20 mouse cellular contexts compared by ENCODE assay signal in genomic region chr2:9886921-9887610, GRCm38 (mm10). TPM values are rescaled to one million over a fixed set of nuclear protein-coding genes. Genes with fewer than 3 reads are reported as not detected.
DNase-seq lines count a peak whose midpoint lies in the region; ATAC-seq and TF ChIP-seq lines count a peak whose summit lies in the region.
"Had no signal": no experiment of that assay in that cellular context is flagged by ENCODE, and none has a peak within 500 bp of the region (broad histone marks: within the 10 kb centered on the region; RNA-seq: fewer than 3 reads in every experiment).

No protein-coding gene starts in this region.

- peaks cover 7% of the 10 kb centered on the region; the same call in 1 of the 2 replicates for H3K4me1 ChIP-seq in kidney, embryonic 14.5 days (ENCODE audit: control insufficient read depth, insufficient read depth, low read length)
- peaks cover 23% of the 10 kb centered on the region for H3K4me1 ChIP-seq in embryonic facial prominence, embryonic 13.5 days
- H3K4me1 ChIP-seq in hindbrain, postnatal 0 days (ENCODE audit: insufficient read depth, low read length): no peaks in the 10 kb centered on the region
- peaks cover 8% of the 10 kb centered on the region for H3K4me1 ChIP-seq in midbrain, embryonic 16.5 days (ENCODE audit: control insufficient read depth, insufficient read depth, low read length)

- intact Hi-C loops in heart, postnatal 25 days (cut with DNase I): loop anchor here (5.0 to 10.0 kb wide), 3 partner anchors 120 to 1212 kb away; no protein-coding TSS in a partner anchor

- no peak for DNase-seq in kidney, postnatal 4 days
- no peak for DNase-seq in hindbrain, postnatal 0 days (ENCODE audit: low spot score)
- no peak for DNase-seq in layer of hippocampus, postnatal 14 days (ENCODE audit: low spot score in 2 of 2)
- no peak for DNase-seq in heart, postnatal 25 days (ENCODE audit: low spot score)
- DNase-seq: cerebellum, adult 18-20 months; gastrocnemius, postnatal 14 days; heart, postnatal 36 days; kidney, adult 9 months; left cerebral cortex, postnatal 4 days; liver, embryonic 13.5 days had no signal

- H3K36me3 ChIP-seq in kidney, embryonic 14.5 days (ENCODE audit: control insufficient read depth, insufficient read depth, low read length): no peaks in the 10 kb centered on the region
- no peaks in the 10 kb centered on the region for H3K36me3 ChIP-seq in embryonic facial prominence, embryonic 13.5 days
- no peaks in the 10 kb centered on the region for H3K36me3 ChIP-seq in hindbrain, postnatal 0 days (ENCODE audit: insufficient read depth, low read length)
- H3K36me3 ChIP-seq in midbrain, embryonic 16.5 days (ENCODE audit: control insufficient read depth, insufficient read depth, low read length): no peaks in the 10 kb centered on the region
- H3K36me3 ChIP-seq: liver, embryonic 13.5 days; neural tube, embryonic 12.5 days; stomach, embryonic 15.5 days had no signal

- H3K27me3 ChIP-seq in kidney, embryonic 14.5 days (ENCODE audit: control insufficient read depth, insufficient read depth, low read length): peaks cover 77% of the 10 kb centered on the region
- H3K27me3 ChIP-seq in embryonic facial prominence, embryonic 13.5 days: peaks cover 94% of the 10 kb centered on the region
- peaks cover 69% of the 10 kb centered on the region for H3K27me3 ChIP-seq in hindbrain, postnatal 0 days (ENCODE audit: insufficient read depth, low read length)
- peaks cover 35% of the 10 kb centered on the region for H3K27me3 ChIP-seq in midbrain, embryonic 16.5 days (ENCODE audit: control insufficient read depth, insufficient read depth, low read depth, low read length)

- peak overlapping the region; percentile 75; the same call in 1 of the 2 replicates for H3K27ac ChIP-seq in kidney, embryonic 14.5 days (ENCODE audit: low read depth, low read length)
- H3K27ac ChIP-seq in embryonic facial prominence, embryonic 13.5 days: no peak overlapping the region
- H3K27ac ChIP-seq in hindbrain, postnatal 0 days: no peak overlapping the region
- H3K27ac ChIP-seq in midbrain, embryonic 16.5 days (ENCODE audit: low read length): peak overlapping the region; percentile 85
- H3K27ac ChIP-seq: liver, embryonic 13.5 days; neural tube, embryonic 12.5 days; stomach, embryonic 15.5 days had no signal

- H3K4me3 ChIP-seq in kidney, embryonic 14.5 days (ENCODE audit: low read length): peak overlapping the region; percentile 42
- peak overlapping the region; percentile 13 for H3K4me3 ChIP-seq in embryonic facial prominence, embryonic 13.5 days
- H3K4me3 ChIP-seq in hindbrain, postnatal 0 days (ENCODE audit: low read length): peak overlapping the region; percentile 11
- H3K4me3 ChIP-seq in midbrain, embryonic 16.5 days (ENCODE audit: low read depth, low read length): peak overlapping the region; percentile 47
- H3K4me3 ChIP-seq: liver, embryonic 13.5 days; neural tube, embryonic 12.5 days; stomach, embryonic 15.5 days had no signal

- no peak for ATAC-seq in kidney, embryonic 14.5 days (ENCODE audit: low FRiP score, low TSS enrichment)
- no peak for ATAC-seq in embryonic facial prominence, embryonic 13.5 days (ENCODE audit: insufficient number of reproducible peaks, insufficient read depth, low FRiP score, low TSS enrichment, low read depth)
- no peak for ATAC-seq in hindbrain, postnatal 0 days
- ATAC-seq in midbrain, embryonic 16.5 days: no peak
- ATAC-seq in megakaryocyte, adult 5-6 weeks (ENCODE audit: poor library complexity, severe bottlenecking): no peak

- H3K9me3 ChIP-seq in kidney, embryonic 14.5 days (ENCODE audit: control insufficient read depth, low read length): no peaks in the 10 kb centered on the region
- H3K9me3 ChIP-seq in embryonic facial prominence, embryonic 13.5 days: no peaks in the 10 kb centered on the region
- no peaks in the 10 kb centered on the region for H3K9me3 ChIP-seq in hindbrain, postnatal 0 days (ENCODE audit: low read length)
- H3K9me3 ChIP-seq in midbrain, embryonic 16.5 days (replicated peaks; ENCODE audit: control insufficient read depth, low read length, poor library complexity, severe bottlenecking): no peaks in the 10 kb centered on the region
- H3K9me3 ChIP-seq: liver, embryonic 13.5 days; megakaryocyte, embryonic 14.5 days; neural tube, embryonic 12.5 days; stomach, embryonic 15.5 days had no signal

- no peak for TF ChIP-seq CTCF in hindbrain, postnatal 0 days (IDR thresholded peaks at IDR 0.05; ENCODE audit: low read depth)

- WGBS in kidney, embryonic 14.5 days: 0% methylated on average over 7 of the region's 7 CpGs
- WGBS in embryonic facial prominence, embryonic 13.5 days: 5% methylated on average over 7 of the region's 7 CpGs
- WGBS in hindbrain, postnatal 0 days: 5% methylated on average over 7 of the region's 7 CpGs
- WGBS in midbrain, embryonic 16.5 days: 3% methylated on average over 7 of the region's 7 CpGs

- H3K9ac ChIP-seq in kidney, embryonic 14.5 days (ENCODE audit: low read depth, low read length): peak overlapping the region; percentile 67
- no peak overlapping the region for H3K9ac ChIP-seq in embryonic facial prominence, embryonic 13.5 days
- no peak overlapping the region for H3K9ac ChIP-seq in hindbrain, postnatal 0 days (replicated peaks; ENCODE audit: low read length)
- peak overlapping the region; percentile 57 for H3K9ac ChIP-seq in midbrain, embryonic 16.5 days (ENCODE audit: low read depth, low read length)
- H3K9ac ChIP-seq: liver, embryonic 13.5 days; neural tube, embryonic 12.5 days; stomach, embryonic 15.5 days had no signal

- peak overlapping the region; percentile 29 for H3K4me2 ChIP-seq in kidney, embryonic 14.5 days (replicated peaks; ENCODE audit: low read depth, low read length)
- H3K4me2 ChIP-seq in embryonic facial prominence, embryonic 13.5 days: peak overlapping the region; percentile 11; the same call in 1 of the 2 replicates
- 0 out of 2 replicates have a peak overlapping the region, but pooled peaks have one; percentile 5 for H3K4me2 ChIP-seq in hindbrain, postnatal 0 days (ENCODE audit: low read depth, low read length)
- peak overlapping the region; percentile 68 for H3K4me2 ChIP-seq in midbrain, embryonic 16.5 days (ENCODE audit: low read length)
- H3K4me2 ChIP-seq: liver, embryonic 13.5 days; neural tube, embryonic 12.5 days; stomach, embryonic 15.5 days had no signal

RNA-seq across cellular contexts. Expression of gene 9230102O04Rik, which starts 2.3 kb away (rescaled TPM):
- 5.0 and 6.4 TPM in 2 replicates for polyA plus RNA-seq in kidney, embryonic 14.5 days (2014; fragmentation: Nextera tagmentation; extraction: Ambion mirVana)
- 0.70 and 0.79 TPM in 2 replicates for polyA plus RNA-seq in embryonic facial prominence, embryonic 13.5 days (2015; fragmentation: Nextera tagmentation; extraction: Ambion mirVana)
- 1.5 TPM in 1 of 2 replicates, not detected in the other for total RNA-seq in hindbrain, postnatal 0 days (2014; rRNA removed)
- polyA plus RNA-seq in hindbrain, postnatal 0 days (2015; fragmentation: Nextera tagmentation; extraction: Ambion mirVana): 0.76 and 1.0 TPM in 2 replicates
- polyA plus RNA-seq in midbrain, embryonic 16.5 days (2015; fragmentation: Nextera tagmentation; extraction: Ambion mirVana): 2.3 and 4.0 TPM in 2 replicates
- total RNA-seq in megakaryocyte, adult 5-6 weeks (2015): not detected in 2 replicates
- not detected in 2 replicates for total RNA-seq in megakaryocyte, adult 5-6 weeks (2017)
- not detected for total RNA-seq in layer of hippocampus, postnatal 14 days (2021)
- total RNA-seq in heart, postnatal 25 days (2021): not detected
- total RNA-seq: gastrocnemius, postnatal 14 days; heart, postnatal 36 days; layer of hippocampus, postnatal 25 days; left cerebral cortex, postnatal 4 days had no signal
- polyA plus RNA-seq: C2C12; liver, embryonic 13.5 days; lung, embryonic 16.5 days; stomach, embryonic 15.5 days had no signal

RNA-seq across cellular contexts. Expression of gene Gata3, which starts 2.8 kb away (rescaled TPM):
- polyA plus RNA-seq in kidney, embryonic 14.5 days (2014; fragmentation: Nextera tagmentation; extraction: Ambion mirVana): 59.7 and 87.4 TPM in 2 replicates
- polyA plus RNA-seq in embryonic facial prominence, embryonic 13.5 days (2015; fragmentation: Nextera tagmentation; extraction: Ambion mirVana): 21.7 and 29.8 TPM in 2 replicates
- 2.3 and 3.5 TPM in 2 replicates for total RNA-seq in hindbrain, postnatal 0 days (2014; rRNA removed)
- 17.6 and 20.5 TPM in 2 replicates for polyA plus RNA-seq in hindbrain, postnatal 0 days (2015; fragmentation: Nextera tagmentation; extraction: Ambion mirVana)
- 84.5 and 92.5 TPM in 2 replicates for polyA plus RNA-seq in midbrain, embryonic 16.5 days (2015; fragmentation: Nextera tagmentation; extraction: Ambion mirVana)
- total RNA-seq in megakaryocyte, adult 5-6 weeks (2015): 0.45 and 0.98 TPM in 2 replicates
- 0.49 and 1.2 TPM in 2 replicates for total RNA-seq in megakaryocyte, adult 5-6 weeks (2017)
- under 1 TPM; 0.44 to 0.79 TPM for total RNA-seq in layer of hippocampus, postnatal 14 days (2021)
- total RNA-seq in heart, postnatal 25 days (2021): 1 to 10 TPM; 1.1 to 1.7 TPM
- total RNA-seq: layer of hippocampus, postnatal 25 days had no signal

RNA-seq across cellular contexts. Expression of gene 4930412O13Rik, which starts 6.0 kb away (rescaled TPM):
- 3.7 and 4.4 TPM in 2 replicates for polyA plus RNA-seq in kidney, embryonic 14.5 days (2014; fragmentation: Nextera tagmentation; extraction: Ambion mirVana)
- 1.0 TPM in 1 of 2 replicates, not detected in the other for polyA plus RNA-seq in embryonic facial prominence, embryonic 13.5 days (2015; fragmentation: Nextera tagmentation; extraction: Ambion mirVana)
- total RNA-seq in hindbrain, postnatal 0 days (2014; rRNA removed): not detected in 2 replicates
- 0.57 and 0.75 TPM in 2 replicates for polyA plus RNA-seq in hindbrain, postnatal 0 days (2015; fragmentation: Nextera tagmentation; extraction: Ambion mirVana)
- 1.1 and 1.6 TPM in 2 replicates for polyA plus RNA-seq in midbrain, embryonic 16.5 days (2015; fragmentation: Nextera tagmentation; extraction: Ambion mirVana)
- total RNA-seq in megakaryocyte, adult 5-6 weeks (2015): not detected in 2 replicates
- total RNA-seq in megakaryocyte, adult 5-6 weeks (2017): not detected in 2 replicates
- not detected for total RNA-seq in layer of hippocampus, postnatal 14 days (2021)
- not detected for total RNA-seq in heart, postnatal 25 days (2021)
- total RNA-seq: gastrocnemius, postnatal 14 days; heart, postnatal 36 days; layer of hippocampus, postnatal 25 days; left cerebral cortex, postnatal 4 days had no signal
- polyA plus RNA-seq: C2C12; liver, embryonic 13.5 days; lung, embryonic 16.5 days; stomach, embryonic 15.5 days had no signal

Comparison
In these comparisons a context has a peak if more than half of its experiments do, and no peak if none do; other contexts are left out.
1. H3K27ac ChIP-seq: peak in kidney, embryonic 14.5 days (single experiment) and midbrain, embryonic 16.5 days (single experiment); none in embryonic facial prominence, embryonic 13.5 days (single experiment) and hindbrain, postnatal 0 days (single experiment).
2. H3K4me2 ChIP-seq: peak in every context shown above with its lines; median percentile 68 in midbrain, embryonic 16.5 days; 29 in kidney, embryonic 14.5 days; 11 in embryonic facial prominence, embryonic 13.5 days; 5 in hindbrain, postnatal 0 days.
3. H3K9ac ChIP-seq: peak in kidney, embryonic 14.5 days (single experiment) and midbrain, embryonic 16.5 days (single experiment); none in embryonic facial prominence, embryonic 13.5 days (single experiment) and hindbrain, postnatal 0 days (single experiment).
4. Peak in every context shown above with its lines, with median percentiles within 50 percentile points of each other: H3K4me3 ChIP-seq.